Mouse (Mus musculus): Measurements from ENCODE around the gene Cfdp1.

Cfdp1 gene

GRCm38 (mm10) chr8:111820018-111820417 lies 34.1 kb downstream of the Cfdp1 start:
- ChIA-PET CTCF (interaction anchor here in 3 of 4 experiments (0.7 to 1.3 kb wide), 5 partner anchors 9 to 139 kb away, joined by 3 to 4 read pairs (median 3); no protein-coding TSS in a partner anchor), POLR2A (interaction anchor here in 3 of 4 experiments (1.1 to 1.8 kb wide), 6 partner anchors 10 to 108 kb away, joined by 3 to 6 read pairs (median 4); partner anchors contain the start of gene Cfdp1 (in 1 of the 3))

DNA sequence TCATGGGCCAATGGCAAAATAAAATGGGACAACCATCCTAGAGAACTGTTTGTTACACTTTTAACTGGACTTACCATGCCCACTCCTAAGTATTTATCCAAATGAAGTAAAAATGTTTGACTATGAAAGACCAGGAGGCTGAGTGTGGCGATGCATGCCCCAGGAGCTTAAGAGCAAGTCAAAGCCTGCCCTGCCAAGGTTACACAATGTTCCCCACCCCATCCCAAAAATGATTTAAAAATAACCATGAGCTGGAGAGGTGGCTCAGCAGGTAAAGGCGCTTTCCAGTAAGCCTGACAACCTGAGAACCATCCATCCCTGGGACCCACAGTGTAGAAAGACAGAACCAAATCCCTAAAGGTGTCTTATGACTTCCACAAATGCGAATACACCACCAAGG lies 35.5 kb downstream of the Cfdp1 start:
- CTCF ChIA-PET = no interaction called here
- POLR2A ChIA-PET = interaction anchor here in 1 of 4 experiments (0.7 to 1.8 kb wide), 3 partner anchors 9 to 192 kb away, joined by 3 to 6 read pairs (median 6); no protein-coding TSS in a partner anchor

DNA sequence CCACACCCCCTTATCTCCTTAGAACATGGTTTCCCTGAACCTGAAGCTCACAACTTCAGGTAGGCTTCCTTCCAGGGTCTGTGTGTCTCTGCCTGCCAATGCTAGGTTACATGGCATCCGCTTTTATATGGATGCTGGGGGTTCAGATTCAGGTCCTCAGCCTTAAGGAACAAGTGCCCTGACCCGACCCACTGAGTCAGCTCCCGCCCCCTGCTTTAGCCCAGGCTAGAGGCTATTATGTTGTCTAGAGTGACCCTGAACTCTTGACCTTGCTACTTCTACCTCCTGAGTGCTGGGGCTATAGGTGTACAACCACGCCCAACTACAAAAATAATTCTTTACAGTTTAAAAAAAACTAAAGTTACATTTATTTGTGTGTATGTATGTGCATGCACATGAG lies 39.0 kb downstream of the Cfdp1 start:
- POLR2A ChIA-PET = interaction anchor here in 2 of 4 experiments (0.8 to 2.8 kb wide), 6 partner anchors 9 to 26 kb away, joined by 3 to 8 read pairs (median 4); no protein-coding TSS in a partner anchor
- CTCF ChIA-PET = interaction anchor here in 3 of 4 experiments (0.5 to 1.0 kb wide), 3 partner anchors 25 to 455 kb away, joined by 3 read pairs; no protein-coding TSS in a partner anchor

DNA sequence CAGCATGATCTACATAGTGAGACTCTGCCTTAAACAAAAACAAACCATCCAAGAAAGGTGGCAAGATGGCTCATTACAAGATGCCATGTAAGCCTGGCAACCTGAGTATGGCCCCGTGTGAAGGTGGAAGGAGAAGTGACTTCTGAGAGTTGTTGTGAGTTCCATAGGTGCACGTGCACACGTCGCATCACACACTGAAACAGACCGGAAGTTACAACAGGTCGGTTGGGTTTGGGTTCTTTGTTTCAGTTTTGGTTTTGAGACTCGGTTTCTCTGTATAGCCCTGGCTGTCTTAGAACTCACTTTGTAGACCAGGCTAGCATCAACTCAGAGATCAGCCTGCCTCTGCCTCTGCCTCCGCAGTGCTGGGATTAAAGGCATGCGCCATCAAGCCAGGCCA lies 40.3 kb downstream of the Cfdp1 start:
- POLR2A ChIA-PET = interaction anchor here in 2 of 4 experiments (0.5 to 2.8 kb wide), 2 partner anchors 12 to 24 kb away, joined by 3 to 8 read pairs; no protein-coding TSS in a partner anchor
- CTCF ChIA-PET = no interaction called here

- ChIA-PET POLR2A (interaction anchor here in 2 of 4 experiments (0.6 to 2.3 kb wide), 3 partner anchors 41 to 277 kb away, joined by 3 to 5 read pairs (median 4); partner anchors contain the start of genes Cfdp1 (in 1 of the 2) and Znrf1 (in 1 of the 2)), CTCF (interaction anchor here in 1 of 4 experiments (0.6 to 1.4 kb wide), 2 partner anchors 68 to 137 kb away, joined by 3 read pairs; no protein-coding TSS in a partner anchor)
Measured at GRCm38 (mm10) chr8:111812835-111813234, 41.3 kb downstream of the Cfdp1 start.

DNA sequence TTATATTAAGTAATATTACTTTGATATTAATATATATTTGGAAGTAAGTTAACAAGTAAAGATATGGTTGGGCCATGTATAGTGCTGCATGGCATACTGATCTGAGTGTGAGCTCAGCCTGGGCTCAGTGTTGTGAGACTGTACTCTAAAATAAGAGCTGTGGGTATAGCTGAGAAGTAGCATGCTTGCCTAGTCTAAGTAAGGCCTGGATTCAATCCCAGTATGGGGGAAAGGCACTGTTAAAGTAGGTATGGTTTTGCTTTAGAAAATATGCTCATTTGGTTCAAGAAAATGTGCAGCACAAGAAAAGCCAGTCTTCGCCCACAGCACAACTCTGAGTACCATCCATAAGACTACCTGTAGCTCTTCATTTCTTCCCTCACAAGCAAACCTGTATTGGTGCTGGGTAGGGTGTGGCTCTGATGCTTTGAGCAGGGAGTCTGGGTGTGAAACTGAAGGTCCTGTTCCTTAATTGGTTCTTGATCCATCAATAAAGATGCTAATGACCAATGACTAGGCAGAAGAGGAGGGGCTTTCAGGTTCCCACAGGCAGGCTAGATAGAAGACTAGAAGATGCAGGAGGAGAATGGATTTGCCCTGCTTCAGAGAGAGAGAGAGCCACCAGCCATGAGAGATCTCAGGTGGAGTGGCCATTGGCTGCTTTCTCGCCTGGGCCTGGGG lies 43.3 kb downstream of the Cfdp1 start:
- CTCF ChIA-PET = interaction anchor here in 3 of 4 experiments (0.5 to 1.4 kb wide), 6 partner anchors 9 to 324 kb away, joined by 3 to 5 read pairs (median 4); no protein-coding TSS in a partner anchor

GRCm38 (mm10) chr8:111808891-111809622 lies 45.0 kb downstream of the Cfdp1 start:
- POLR2A ChIA-PET = interaction anchor here in 2 of 4 experiments (0.5 to 1.9 kb wide), 4 partner anchors 10 to 273 kb away, joined by 3 to 6 read pairs (median 4); partner anchors contain the start of gene Znrf1 (in 1 of the 2)

More for the DNA sequence above, 43.3 kb downstream of the Cfdp1 start:
- POLR2A ChIA-PET = interaction anchor here in 3 of 4 experiments (0.6 to 2.3 kb wide), 16 partner anchors 9 to 764 kb away, joined by 3 to 7 read pairs (median 4); partner anchors contain the start of gene Cfdp1 (in 2 of the 3)

GRCm38 (mm10) chr8:111808006-111808405 lies 46.1 kb downstream of the Cfdp1 start:
- ChIA-PET POLR2A (interaction anchor here in 1 of 4 experiments (0.6 kb wide), 1 partner anchor 204 kb away, joined by 3 read pairs; no protein-coding TSS in a partner anchor), CTCF (no interaction called here)

More at GRCm38 (mm10) chr8:111808891-111809622, 45.0 kb downstream of the Cfdp1 start:
- CTCF ChIA-PET = no interaction called here

- ChIA-PET CTCF (interaction anchor here in 3 of 4 experiments (0.6 kb wide), 3 partner anchors 75 to 1681 kb away, joined by 3 to 4 read pairs (median 3); no protein-coding TSS in a partner anchor), POLR2A (interaction anchor here in 2 of 4 experiments (0.6 to 1.9 kb wide), 6 partner anchors 12 to 169 kb away, joined by 3 to 11 read pairs (median 4); no protein-coding TSS in a partner anchor)
Measured at GRCm38 (mm10) chr8:111803362-111803761, 50.7 kb downstream of the Cfdp1 start.

GRCm38 (mm10) chr8:111802256-111802655 lies 51.8 kb downstream of the Cfdp1 start:
- ChIA-PET POLR2A (interaction anchor here in 3 of 4 experiments (0.6 to 1.9 kb wide), 5 partner anchors 12 to 43 kb away, joined by 3 to 12 read pairs (median 8); no protein-coding TSS in a partner anchor), CTCF (interaction anchor here in 1 of 4 experiments (1.0 kb wide), 1 partner anchor 34 kb away, joined by 3 read pairs; no protein-coding TSS in a partner anchor)

DNA sequence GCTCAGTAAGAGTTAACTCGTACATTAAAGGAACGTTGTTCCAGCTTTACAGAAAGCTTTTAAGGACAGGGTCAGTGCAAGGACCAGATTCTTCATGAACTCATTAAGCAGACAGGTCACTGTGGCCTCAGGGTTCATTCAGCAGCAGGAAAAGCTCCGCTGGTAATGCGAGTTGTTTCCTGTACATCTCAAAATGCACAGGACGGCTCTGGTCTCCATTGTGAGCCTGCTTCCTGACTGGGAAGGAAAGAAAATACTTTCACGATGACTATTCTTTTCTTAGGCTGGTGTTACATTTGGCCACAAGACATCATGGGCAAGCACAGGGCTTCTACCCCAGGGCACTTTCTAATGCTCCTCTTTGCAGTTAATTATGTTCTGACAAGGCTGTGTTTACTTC lies 52.6 kb downstream of the Cfdp1 start:
- ChIA-PET CTCF (interaction anchor here in 1 of 4 experiments (1.2 kb wide), 1 partner anchor 23 kb away, joined by 3 read pairs; no protein-coding TSS in a partner anchor), POLR2A (interaction anchor here in 2 of 4 experiments (0.5 to 1.6 kb wide), 3 partner anchors 9 to 14 kb away, joined by 4 to 8 read pairs (median 6); no protein-coding TSS in a partner anchor)

DNA sequence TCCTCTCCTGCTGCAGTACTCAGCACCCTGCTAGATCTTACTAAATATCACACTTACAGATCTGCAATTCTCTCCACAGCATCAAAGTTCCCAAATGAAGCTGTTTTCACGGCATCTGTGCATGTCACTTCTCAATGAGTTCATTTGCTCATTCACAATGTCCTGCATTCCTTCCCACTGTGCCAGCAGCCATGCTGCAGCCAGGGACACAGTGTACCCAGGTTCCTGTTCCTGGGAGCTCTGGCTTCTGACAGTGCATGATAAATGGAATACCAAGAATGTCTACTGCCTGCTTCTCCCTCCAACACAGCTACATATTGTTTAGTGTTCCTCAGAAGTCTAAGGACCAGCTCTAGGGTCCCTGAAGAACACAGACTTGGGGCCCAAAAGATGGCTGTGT lies 57.6 kb downstream of the Cfdp1 start:
- POLR2A ChIA-PET = interaction anchor here in 2 of 4 experiments (1.0 to 1.6 kb wide), 3 partner anchors 9 to 27 kb away, joined by 3 to 4 read pairs (median 4); no protein-coding TSS in a partner anchor
- CTCF ChIA-PET = no interaction called here

GRCm38 (mm10) chr8:111793324-111793917 lies 60.7 kb downstream of the Cfdp1 start:
- CTCF ChIA-PET = no interaction called here
- POLR2A ChIA-PET = no interaction called here

- POLR2A ChIA-PET = interaction anchor here (0.7 to 5.0 kb wide), 25 partner anchors 8 to 147 kb away, joined by 3 to 21 read pairs (median 4); partner anchors contain the start of genes Ctrb1 (in 1 of the 4) and Zfp1 (in 1 of the 4)
- CTCF ChIA-PET = interaction anchor here in 3 of 4 experiments (0.6 to 1.9 kb wide), 6 partner anchors 20 to 219 kb away, joined by 3 to 6 read pairs (median 3); no protein-coding TSS in a partner anchor
Measured at GRCm38 (mm10) chr8:111789639-111790038, 64.5 kb downstream of the Cfdp1 start.

DNA sequence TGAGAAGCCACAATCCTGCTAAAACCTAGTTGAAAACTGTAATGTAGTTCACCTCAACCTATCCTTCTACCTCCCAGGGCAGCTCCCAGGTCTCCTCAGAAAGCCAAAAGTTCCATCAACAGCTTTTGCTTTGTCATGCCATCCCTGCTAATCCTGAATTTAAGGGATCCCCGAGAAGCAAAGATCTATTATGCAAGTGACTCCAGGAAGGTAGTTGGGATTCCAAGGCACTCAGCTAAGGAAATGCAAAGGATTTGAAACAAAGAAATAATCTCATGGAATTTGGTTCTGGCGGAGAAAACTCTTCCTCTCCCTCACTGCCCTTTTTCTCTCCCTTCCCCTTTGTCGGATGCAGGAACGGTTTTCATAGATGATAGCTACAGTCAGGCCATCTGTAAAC lies 64.9 kb downstream of the Cfdp1 start:
- CTCF ChIA-PET = interaction anchor here in 2 of 4 experiments (0.7 to 1.9 kb wide), 6 partner anchors 19 to 130 kb away, joined by 3 to 6 read pairs (median 4); no protein-coding TSS in a partner anchor
- POLR2A ChIA-PET = interaction anchor here (0.6 to 5.0 kb wide), 29 partner anchors 8 to 151 kb away, joined by 3 to 21 read pairs (median 4); partner anchors contain the start of genes Ctrb1 (in 1 of the 4), Gabarapl2 (in 1 of the 4) and Zfp1 (in 1 of the 4)

DNA sequence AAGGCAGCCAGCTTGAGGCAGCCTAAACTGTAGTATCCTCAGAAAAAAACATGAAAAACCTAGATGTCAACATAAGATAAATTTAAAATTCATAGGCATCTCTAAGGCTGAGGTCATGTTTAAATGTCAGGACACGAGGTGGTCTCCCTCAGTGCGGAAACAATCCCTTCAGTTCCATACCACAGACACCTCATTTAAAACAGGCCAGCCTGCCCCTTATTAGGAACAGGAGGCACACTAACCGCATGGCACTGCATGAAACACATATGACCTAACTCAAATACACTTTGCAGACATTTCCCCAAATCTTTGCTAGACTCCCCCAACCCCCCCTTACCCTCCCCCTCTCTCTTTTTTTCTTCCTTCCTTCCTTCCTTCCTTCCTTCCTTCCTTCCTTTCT lies 65.6 kb downstream of the Cfdp1 start:
- CTCF ChIA-PET = interaction anchor here in 3 of 4 experiments (0.6 to 1.9 kb wide), 7 partner anchors 19 to 314 kb away, joined by 3 to 6 read pairs (median 4); no protein-coding TSS in a partner anchor
- POLR2A ChIA-PET = interaction anchor here in 3 of 4 experiments (0.6 to 5.0 kb wide), 22 partner anchors 7 to 152 kb away, joined by 3 to 21 read pairs (median 5); partner anchors contain the start of genes Ctrb1 (in 1 of the 3) and Gabarapl2 (in 1 of the 3)

- CTCF ChIA-PET = interaction anchor here in 3 of 4 experiments (0.6 to 1.9 kb wide), 8 partner anchors 18 to 314 kb away, joined by 3 to 6 read pairs (median 4); no protein-coding TSS in a partner anchor
- POLR2A ChIA-PET = interaction anchor here in 3 of 4 experiments (0.8 to 5.0 kb wide), 18 partner anchors 9 to 152 kb away, joined by 3 to 21 read pairs (median 4); partner anchors contain the start of gene Gabarapl2 (in 1 of the 3)
Measured at GRCm38 (mm10) chr8:111788085-111788484, 66.0 kb downstream of the Cfdp1 start.

All from embryonic stem cell, embryonic (primary cell).